Mouse (Mus musculus): ENCODE results near the gene Mpped1. TPM values are rescaled to one million over a fixed set of nuclear protein-coding genes. Genes with fewer than 3 reads are reported as not detected.

Gene Mpped1
- total RNA-seq (2012; rRNA removed), result 0.40 and 0.90 TPM in 2 replicates

DNA sequence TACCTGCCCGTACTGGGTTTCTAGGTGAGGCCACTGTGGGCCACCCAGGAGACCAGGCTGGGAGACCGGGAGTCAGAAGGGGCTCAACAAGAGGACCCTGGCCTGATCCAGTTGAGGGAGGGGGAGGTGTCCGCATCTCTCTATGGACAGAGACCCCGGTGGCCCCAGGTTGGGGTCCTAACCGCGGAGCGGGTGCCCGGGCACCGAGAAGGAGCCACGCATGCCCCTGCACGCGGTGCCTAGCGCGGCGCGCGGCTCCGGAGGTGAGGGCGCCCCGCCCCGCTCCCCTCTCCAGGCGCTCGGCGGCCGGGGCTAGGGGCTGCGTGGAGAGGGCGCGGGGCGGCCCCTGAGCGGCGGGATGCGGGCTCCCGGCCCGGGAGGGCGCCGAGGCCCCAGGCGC is at the start of gene Mpped1:
Mpped1 (plus strand) TSS at position 81 of the 400 bp plus-strand sequence.
- Histone ChIP-seq H3K9ac (ENCODE audit: insufficient read depth, low read depth, low read length, poor library complexity, severe bottlenecking) (peak within 1 kb of the TSS; percentile 47), H3K36me3 (ENCODE audit: control insufficient read depth, insufficient read depth, low read length, poor library complexity, severe bottlenecking) (no peaks in the 10 kb centered on the region), H3K27ac (ENCODE audit: insufficient read depth, low read depth, low read length, poor library complexity, severe bottlenecking) (no peak within 1 kb of the TSS), H3K9me3 (ENCODE audit: control insufficient read depth, insufficient read depth, low read depth, low read length) (no peaks in the 10 kb centered on the region), H3K4me1 (ENCODE audit: control insufficient read depth in 2 of 2, insufficient read depth in 2 of 2, low read length in 2 of 2, poor library complexity in 1 of 2) (0 out of 4 replicates have a peak, but pooled peaks cover 0 to 2% of the 10 kb centered on the region in 2 experiments), H3K4me3 (ENCODE audit: insufficient read depth in 1 of 2, low read depth in 1 of 2, low read length in 2 of 2, poor library complexity in 1 of 2, severe bottlenecking in 1 of 2) (peak within 1 kb of the TSS; percentile 57 to 76; a peak in 3 of 4 replicates)
- no peak for DNase-seq (ENCODE audit: low read depth, low spot score)
- in situ Hi-C loops (cut with MboI; ENCODE audit: low sequenced_read_pairs in 2 of 2, unreplicated experiment in 2 of 2), result no loop called here
- TF ChIP-seq HCFC1 (IDR thresholded peaks at IDR 0.05; ENCODE audit: borderline replicate concordance, insufficient read depth, low read length) (no peak), ZNF384 (IDR thresholded peaks at IDR 0.05; ENCODE audit: low read depth, low read length) (no peak), CHD2 (IDR thresholded peaks at IDR 0.05; ENCODE audit: low read depth, low read length) (no peak), ZC3H11A (IDR thresholded peaks at IDR 0.05; ENCODE audit: borderline replicate concordance, low read depth, low read length) (no peak)

DNA sequence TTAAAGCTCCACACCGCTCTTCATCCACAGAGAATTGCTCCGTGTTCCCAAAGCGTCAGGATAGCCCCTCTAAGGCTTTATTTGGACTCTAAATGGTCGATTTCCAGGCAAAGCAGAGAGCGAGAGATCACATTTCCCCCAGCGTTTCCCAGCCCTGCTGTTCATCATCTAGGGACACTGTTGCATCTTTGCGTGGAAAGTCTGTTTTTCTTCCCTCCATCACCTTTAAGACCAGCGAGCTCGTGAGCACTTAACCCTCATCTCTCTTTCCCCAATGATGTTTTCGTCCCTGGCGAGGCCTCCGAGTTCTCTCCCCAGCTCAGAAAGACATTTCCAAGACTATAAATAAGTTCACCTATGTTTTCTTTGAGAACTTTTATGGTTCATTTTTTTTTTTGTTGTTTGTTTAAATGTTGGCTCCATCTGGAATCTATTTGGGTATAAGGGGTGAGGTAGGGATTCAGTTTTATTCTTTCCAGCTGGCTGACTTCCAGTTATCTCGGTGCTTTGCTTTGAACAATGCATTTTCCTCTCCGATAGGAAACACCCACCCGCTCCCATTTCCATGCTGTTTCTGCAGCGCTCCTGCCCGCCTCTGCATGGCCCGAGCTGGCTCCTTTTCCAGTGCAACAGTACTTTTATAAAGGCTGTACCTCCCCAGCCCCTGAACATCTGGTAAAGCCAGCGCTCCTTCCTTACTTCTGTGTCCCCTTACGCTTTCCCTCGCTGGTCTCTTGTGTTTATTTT is 38.4 kb upstream of the Mpped1 start:
- H3K4me1 ChIP-seq (ENCODE audit: control insufficient read depth in 2 of 2, insufficient read depth in 2 of 2, low read length in 2 of 2, poor library complexity in 1 of 2), result no peaks in the 10 kb centered on the region
- H3K36me3 ChIP-seq (ENCODE audit: control insufficient read depth, insufficient read depth, low read length, poor library complexity, severe bottlenecking), result no peaks in the 10 kb centered on the region
- no peaks in the 10 kb centered on the region for H3K9me3 ChIP-seq (ENCODE audit: control insufficient read depth, insufficient read depth, low read depth, low read length)
- H3K4me3 ChIP-seq (ENCODE audit: insufficient read depth in 1 of 2, low read depth in 1 of 2, low read length in 2 of 2, poor library complexity in 1 of 2, severe bottlenecking in 1 of 2), result no peak overlapping the region
- no peak for DNase-seq (ENCODE audit: low read depth, low spot score)
- TF ChIP-seq ZC3H11A (IDR thresholded peaks at IDR 0.05; ENCODE audit: borderline replicate concordance, low read depth, low read length), result no peak
- no peak for TF ChIP-seq MAFK (IDR thresholded peaks at IDR 0.05; ENCODE audit: insufficient read depth, low read depth, low read length)
- TF ChIP-seq CHD2 (IDR thresholded peaks at IDR 0.05; ENCODE audit: low read depth, low read length), result no peak
- no peak for TF ChIP-seq ZNF384 (IDR thresholded peaks at IDR 0.05; ENCODE audit: low read depth, low read length)
- no peak for TF ChIP-seq HCFC1 (IDR thresholded peaks at IDR 0.05; ENCODE audit: borderline replicate concordance, insufficient read depth, low read length)
- H3K9ac ChIP-seq (ENCODE audit: insufficient read depth, low read depth, low read length, poor library complexity, severe bottlenecking), result no peak overlapping the region
- in situ Hi-C loops (cut with MboI; ENCODE audit: low sequenced_read_pairs in 2 of 2, unreplicated experiment in 2 of 2), result no loop called here
- no peak overlapping the region for H3K27ac ChIP-seq (ENCODE audit: insufficient read depth, low read depth, low read length, poor library complexity, severe bottlenecking)

DNA sequence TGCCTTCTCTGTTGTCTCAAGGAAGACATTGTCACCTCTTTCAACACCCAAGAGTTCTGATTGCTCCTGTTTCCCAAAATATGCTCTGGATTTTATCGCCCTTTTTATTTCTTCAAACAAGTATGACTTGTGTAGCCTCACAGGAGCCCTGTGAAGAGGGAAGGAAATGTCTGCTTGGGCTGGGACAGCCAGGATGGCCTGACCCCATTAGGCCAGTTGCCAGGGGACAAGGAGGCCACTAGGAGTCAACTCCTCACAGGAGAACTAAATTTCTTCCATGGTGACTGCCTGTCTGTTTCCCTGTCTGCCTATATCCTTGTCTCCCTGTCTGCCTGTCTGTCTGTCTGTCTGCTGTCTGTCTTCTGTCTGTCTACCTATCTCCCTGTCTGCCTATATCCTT is 37.2 kb upstream of the Mpped1 start:
- in situ Hi-C loops (cut with MboI; ENCODE audit: low sequenced_read_pairs in 2 of 2, unreplicated experiment in 2 of 2), result no loop called here
- TF ChIP-seq ZC3H11A (IDR thresholded peaks at IDR 0.05; ENCODE audit: borderline replicate concordance, low read depth, low read length) (no peak), HCFC1 (IDR thresholded peaks at IDR 0.05; ENCODE audit: borderline replicate concordance, insufficient read depth, low read length) (no peak), MAFK (IDR thresholded peaks at IDR 0.05; ENCODE audit: insufficient read depth, low read depth, low read length) (no peak), CHD2 (IDR thresholded peaks at IDR 0.05; ENCODE audit: low read depth, low read length) (no peak), ZNF384 (IDR thresholded peaks at IDR 0.05; ENCODE audit: low read depth, low read length) (no peak)
- H3K4me1 ChIP-seq (ENCODE audit: control insufficient read depth in 2 of 2, insufficient read depth in 2 of 2, low read length in 2 of 2, poor library complexity in 1 of 2), result no peaks in the 10 kb centered on the region
- H3K9me3 ChIP-seq (ENCODE audit: control insufficient read depth, insufficient read depth, low read depth, low read length), result no peaks in the 10 kb centered on the region
- H3K36me3 ChIP-seq (ENCODE audit: control insufficient read depth, insufficient read depth, low read length, poor library complexity, severe bottlenecking), result no peaks in the 10 kb centered on the region
- H3K4me3 ChIP-seq (ENCODE audit: insufficient read depth in 1 of 2, low read depth in 1 of 2, low read length in 2 of 2, poor library complexity in 1 of 2, severe bottlenecking in 1 of 2), result no peak overlapping the region
- no peak overlapping the region for H3K9ac ChIP-seq (ENCODE audit: insufficient read depth, low read depth, low read length, poor library complexity, severe bottlenecking)
- no peak for DNase-seq (ENCODE audit: low read depth, low spot score)
- H3K27ac ChIP-seq (ENCODE audit: insufficient read depth, low read depth, low read length, poor library complexity, severe bottlenecking), result no peak overlapping the region

DNA sequence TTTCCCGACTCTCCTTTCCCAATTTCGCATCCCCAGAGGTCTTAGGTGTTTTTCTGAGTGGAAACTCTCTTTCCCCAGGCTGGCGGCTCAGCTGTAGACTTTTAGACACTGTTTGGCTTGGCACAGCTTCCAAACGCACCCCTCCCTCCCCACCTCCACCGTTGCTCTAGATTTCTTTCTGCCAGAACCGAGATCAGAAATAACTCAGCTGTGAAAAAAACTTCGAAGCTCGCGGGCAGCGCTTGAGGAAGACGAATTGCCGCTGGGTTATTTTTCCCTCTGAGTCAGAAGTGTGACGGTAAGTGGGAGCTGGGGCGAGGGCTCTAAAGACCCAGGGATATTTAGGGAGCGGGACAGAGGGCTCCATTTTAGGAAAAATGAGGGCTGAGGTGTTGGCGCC is 33.0 kb upstream of the Mpped1 start:
- no peaks in the 10 kb centered on the region for H3K9me3 ChIP-seq (ENCODE audit: control insufficient read depth, insufficient read depth, low read depth, low read length)
- peak overlapping the region; percentile 14; the same call in 1 of the 2 replicates for H3K9ac ChIP-seq (ENCODE audit: insufficient read depth, low read depth, low read length, poor library complexity, severe bottlenecking)
- DNase-seq (ENCODE audit: low read depth, low spot score), result no peak
- no peaks in the 10 kb centered on the region for H3K36me3 ChIP-seq (ENCODE audit: control insufficient read depth, insufficient read depth, low read length, poor library complexity, severe bottlenecking)
- peaks cover 2 to 8% of the 10 kb centered on the region in 2 experiments; a peak in 2 of 4 replicates for H3K4me1 ChIP-seq (ENCODE audit: control insufficient read depth in 2 of 2, insufficient read depth in 2 of 2, low read length in 2 of 2, poor library complexity in 1 of 2)
- peak overlapping the region in 1 of 2 experiments; percentile 23; a peak in 2 of 4 replicates for H3K4me3 ChIP-seq (ENCODE audit: insufficient read depth in 1 of 2, low read depth in 1 of 2, low read length in 2 of 2, poor library complexity in 1 of 2, severe bottlenecking in 1 of 2)
- in situ Hi-C loops (cut with MboI; ENCODE audit: low sequenced_read_pairs in 2 of 2, unreplicated experiment in 2 of 2), result no loop called here
- no peak for TF ChIP-seq MAFK (IDR thresholded peaks at IDR 0.05; ENCODE audit: insufficient read depth, low read depth, low read length)
- TF ChIP-seq CHD2 (IDR thresholded peaks at IDR 0.05; ENCODE audit: low read depth, low read length), result no peak
- no peak for TF ChIP-seq ZC3H11A (IDR thresholded peaks at IDR 0.05; ENCODE audit: borderline replicate concordance, low read depth, low read length)
- TF ChIP-seq HCFC1 (IDR thresholded peaks at IDR 0.05; ENCODE audit: borderline replicate concordance, insufficient read depth, low read length), result no peak
- no peak for TF ChIP-seq ZNF384 (IDR thresholded peaks at IDR 0.05; ENCODE audit: low read depth, low read length)
- H3K27ac ChIP-seq (ENCODE audit: insufficient read depth, low read depth, low read length, poor library complexity, severe bottlenecking), result no peak overlapping the region
